Mouse (Mus musculus): ENCODE results near the gene Tnfrsf11a.

- no peak for TF ChIP-seq MYOG (IDR thresholded peaks at IDR 0.05; ENCODE audit: control insufficient read depth in 1 of 3, insufficient read depth in 1 of 3, insufficient read length in 2 of 3, low read depth in 2 of 3)
- no peak for TF ChIP-seq POLR2A (IDR thresholded peaks at IDR 0.05; ENCODE audit: insufficient read length, low read depth)
- no peak for TF ChIP-seq POLR2AphosphoS2 (IDR thresholded peaks at IDR 0.05; ENCODE audit: insufficient read length, low read depth)
- no peak for TF ChIP-seq TCF12 (IDR thresholded peaks at IDR 0.05; ENCODE audit: insufficient read depth, poor library complexity, severe bottlenecking)
- TF ChIP-seq USF1 (IDR thresholded peaks at IDR 0.05; ENCODE audit: low read depth): no peak
These were observed 110.7 kb downstream of the Tnfrsf11a start for GRCm38 (mm10) chr1:105891032-105891725.
